Mouse (Mus musculus) midbrain, embryonic 11.5 days (tissue): ENCODE measurements around the gene Gm47791. TPM values are rescaled to one million over a fixed set of nuclear protein-coding genes. Genes with fewer than 3 reads are reported as not detected.

Experiments used
- polyA plus RNA-seq: library from polyadenylated mRNA; unstranded; fragments of >200 nt; fragmentation: Nextera tagmentation; extraction: Ambion mirVana; gene quantifications from 2 replicates; pipeline ENCODE4 v1.2.1, GENCODE M21; 2014

Gm47791 gene
- polyA plus RNA-seq, 1 experiment from 2014 or later = not detected

Other genes with a start within 250 kb of the Gm47791 start
- gene Col4a4, start 184.4 kb downstream of the Gm47791 start, polyA plus RNA-seq = 0.04 and 0.07 TPM in 2 replicates
- 0.10 and 0.11 TPM in 2 replicates for gene Col4a3, start 184.3 kb downstream of the Gm47791 start, polyA plus RNA-seq
- 288 and 298 TPM in 2 replicates for gene Mff, start 46.4 kb downstream of the Gm47791 start, polyA plus RNA-seq
- gene Tm4sf20, start 2.8 kb downstream of the Gm47791 start, polyA plus RNA-seq = 0.08 TPM in 1 of 2 replicates, not detected in the other
- gene Agfg1, start 68.2 kb upstream of the Gm47791 start, polyA plus RNA-seq = 48.7 and 49.3 TPM in 2 replicates
- gene A030005L19Rik, start 142.1 kb upstream of the Gm47791 start, polyA plus RNA-seq = 0.23 TPM in 1 of 2 replicates, not detected in the other
- not detected in 2 replicates for gene A030014E15Rik, start 153.7 kb upstream of the Gm47791 start, polyA plus RNA-seq
- gene Gm6217, start 160.2 kb upstream of the Gm47791 start, polyA plus RNA-seq = not detected in 2 replicates
- gene A030003K21Rik, start 172.1 kb upstream of the Gm47791 start, polyA plus RNA-seq = not detected in 2 replicates
- gene Gm7544, start 184.8 kb upstream of the Gm47791 start, polyA plus RNA-seq = not detected in 2 replicates
- gene Gm47955, start 189.0 kb upstream of the Gm47791 start, polyA plus RNA-seq = not detected in 2 replicates
- not detected in 2 replicates for gene Gm47959, start 229.3 kb upstream of the Gm47791 start, polyA plus RNA-seq